Mouse (Mus musculus) layer of hippocampus, postnatal 14 days (tissue): ENCODE data around the gene Hacd2. TPM values are rescaled to one million over a fixed set of nuclear protein-coding genes. Genes with fewer than 3 reads are reported as not detected.

Experiments used
- DNase-seq, 2 experiments: peaks; one replicate each; pipeline ENCODE4 v3.0.0; 2021 to 2022; ENCODE audit warnings: low spot score in 2 of 2, mixed read lengths in 1 of 2
- total RNA-seq, 2 experiments: library from RNA; stranded (reverse); gene quantifications; 2 replicates each; pipeline ENCODE4 v1.2.3; 2021

Hacd2 gene
- total RNA-seq, 2 experiments from 2014 or later: 41.0 to 45.5 TPM

GRCm38 (mm10) chr16:35113496-35113895 lies 91.3 kb downstream of the Hacd2 start:
- DNase-seq: no peak

GRCm38 (mm10) chr16:35116328-35116956 lies 94.2 kb downstream of the Hacd2 start:
- no peak for DNase-seq

GRCm38 (mm10) chr16:35117436-35117835 lies 95.2 kb downstream of the Hacd2 start:
- no peak for DNase-seq

GRCm38 (mm10) chr16:35120603-35121002 lies 98.4 kb downstream of the Hacd2 start:
- DNase-seq: no peak

- DNase-seq: no peak
Measured at GRCm38 (mm10) chr16:35127270-35127669, 105.0 kb downstream of the Hacd2 start.

GRCm38 (mm10) chr16:35130172-35130571 lies 107.9 kb downstream of the Hacd2 start:
- DNase-seq: no peak

- no peak for DNase-seq
Measured at GRCm38 (mm10) chr16:35139416-35139815, 117.2 kb downstream of the Hacd2 start.

GRCm38 (mm10) chr16:35139873-35140619 lies 117.8 kb downstream of the Hacd2 start:
- DNase-seq: no peak

- DNase-seq: no peak
Measured at GRCm38 (mm10) chr16:35140620-35140975, 118.4 kb downstream of the Hacd2 start.

- DNase-seq: no peak
Measured at GRCm38 (mm10) chr16:35141839-35142238, 119.6 kb downstream of the Hacd2 start.

GRCm38 (mm10) chr16:35146153-35146552 lies 123.9 kb downstream of the Hacd2 start:
- no peak for DNase-seq

- DNase-seq: no peak
Measured at GRCm38 (mm10) chr16:35153146-35153755, 131.0 kb downstream of the Hacd2 start.

GRCm38 (mm10) chr16:35154245-35154640 lies 132.0 kb downstream of the Hacd2 start:
- DNase-seq: peak; percentile 62 to 72

- peak in 1 of 2 experiments; percentile 42 for DNase-seq
Measured at GRCm38 (mm10) chr16:35154641-35155390, 132.6 kb downstream of the Hacd2 start, which contains the start of gene Adcy5. Gene Adcy5 (plus strand): TSS chr16:35154877.

GRCm38 (mm10) chr16:35155391-35156305 lies 133.4 kb downstream of the Hacd2 start:
- peak; percentile 43 to 54 for DNase-seq

GRCm38 (mm10) chr16:35156306-35156695 lies 134.1 kb downstream of the Hacd2 start:
- DNase-seq: peak in 1 of 2 experiments; percentile 39

GRCm38 (mm10) chr16:35156832-35157231 lies 134.6 kb downstream of the Hacd2 start:
- no peak for DNase-seq
